Mouse (Mus musculus) midbrain, embryonic 13.5 days (tissue): ENCODE data around the gene Chek2. TPM values are rescaled to one million over a fixed set of nuclear protein-coding genes. Genes with fewer than 3 reads are reported as not detected.

Experiments
- ATAC-seq: fragments of 200-750 bp; cut with Nextera tagmentation; 2 replicates; pipeline ENCODE4 v1.8.0; 2017; ENCODE audit warnings: mild to moderate bottlenecking, moderate TSS enrichment, moderate library complexity
- H3K27ac ChIP-seq: fragments of 300-500 bp; sonication (generic); 2 replicates; pipeline ENCODE4 v1.5.1; 2015; ENCODE audit warnings: inconsistent platforms, mild to moderate bottlenecking, moderate library complexity
- H3K27me3 ChIP-seq: fragments of 300-500 bp; sonication (generic); 2 replicates; pipeline ENCODE4 v1.6.1; 2015; ENCODE audit warnings: mild to moderate bottlenecking, inconsistent platforms
- H3K36me3 ChIP-seq: fragments of 300-500 bp; sonication (generic); 2 replicates; pipeline ENCODE4 v1.6.1; 2015; ENCODE audit warnings: mild to moderate bottlenecking, inconsistent platforms
- H3K4me1 ChIP-seq: fragments of 300-500 bp; sonication (generic); replicated peaks from 2 replicates; pipeline ENCODE4 v1.6.1; 2015; ENCODE audit warnings: inconsistent platforms
- H3K4me2 ChIP-seq: fragments of 300-500 bp; sonication (generic); replicated peaks from 2 replicates; pipeline ENCODE4 v1.6.1; 2015; ENCODE audit warnings: moderate library complexity, mild to moderate bottlenecking, inconsistent platforms
- H3K4me3 ChIP-seq: fragments of 300-500 bp; sonication (generic); replicated peaks from 2 replicates; pipeline ENCODE4 v1.5.1; 2015; ENCODE audit warnings: mild to moderate bottlenecking, inconsistent platforms
- H3K9ac ChIP-seq: fragments of 300-500 bp; sonication (generic); replicated peaks from 2 replicates; pipeline ENCODE4 v1.6.1; 2015; ENCODE audit warnings: mild to moderate bottlenecking, inconsistent platforms
- H3K9me3 ChIP-seq: fragments of 300-500 bp; sonication (generic); 2 replicates; pipeline ENCODE4 v1.6.1; 2016; ENCODE audit warnings: mild to moderate bottlenecking, inconsistent platforms
- WGBS: fragments of 180-500 bp; shearing (Covaris S2); methylation state at CpG from one replicate; pipeline ENCODE4 v1.1.7; 2015; 5-methylcytosine and 5-hydroxymethylcytosine counted together
- polyA plus RNA-seq: library from polyadenylated mRNA; unstranded; fragments of >200 nt; fragmentation: Nextera tagmentation; extraction: Ambion mirVana; gene quantifications from 2 replicates; pipeline ENCODE4 v1.2.1, GENCODE M21; 2015

The Chek2 gene
- polyA plus RNA-seq, 1 experiment from 2014 or later = 13.8 TPM

GRCm38 (mm10) chr5:110879042-110879441 is 39.3 kb downstream of the Chek2 start:
- peak overlapping the region; percentile 83 for H3K4me3 ChIP-seq
- H3K27ac ChIP-seq = peak overlapping the region; percentile 75
- peaks cover 23% of the 10 kb centered on the region for H3K4me1 ChIP-seq
- H3K4me2 ChIP-seq = peak overlapping the region; percentile 69
- WGBS = 63% methylated on average over 7 of the region's 7 CpGs
- H3K36me3 ChIP-seq = peaks cover 3% of the 10 kb centered on the region; the same call in 1 of the 2 replicates
- ATAC-seq = peak; percentile 1; the same call in 1 of the 2 replicates
- H3K27me3 ChIP-seq = no peaks in the 10 kb centered on the region
- peak overlapping the region; percentile 91 for H3K9ac ChIP-seq
- H3K9me3 ChIP-seq = no peaks in the 10 kb centered on the region

- Histone ChIP-seq H3K4me1 (peaks cover 22% of the 10 kb centered on the region), H3K27ac (peak within 1 kb of the TSS; percentile 75), H3K36me3 (peaks cover 3% of the 10 kb centered on the region; the same call in 1 of the 2 replicates), H3K4me2 (peak within 1 kb of the TSS; percentile 69), H3K9me3 (no peaks in the 10 kb centered on the region), H3K9ac (peak within 1 kb of the TSS; percentile 91), H3K27me3 (no peaks in the 10 kb centered on the region), H3K4me3 (peak within 1 kb of the TSS; percentile 83)
- under 1% methylated on average over 101 of the region's 101 CpGs for WGBS
- ATAC-seq = peak; percentile 91
These were observed 40.0 kb downstream of the Chek2 start, which contains the start of gene Ttc28 for GRCm38 (mm10) chr5:110879584-110880374. Gene Ttc28, plus strand, starts transcription at chr5:110879803.

- H3K27ac ChIP-seq = no peak overlapping the region
- no peak for ATAC-seq
- no peaks in the 10 kb centered on the region for H3K27me3 ChIP-seq
- peaks cover 31% of the 10 kb centered on the region for H3K36me3 ChIP-seq
- H3K9me3 ChIP-seq = no peaks in the 10 kb centered on the region
- 63% methylated on average over 4 of the region's 4 CpGs for WGBS
- H3K4me2 ChIP-seq = no peak overlapping the region
- no peak overlapping the region for H3K9ac ChIP-seq
- H3K4me1 ChIP-seq = peaks cover 5% of the 10 kb centered on the region; the same call in 1 of the 2 replicates
- no peak overlapping the region for H3K4me3 ChIP-seq
These were observed 48.8 kb downstream of the Chek2 start for GRCm38 (mm10) chr5:110888596-110888995.

GRCm38 (mm10) chr5:110889945-110890344 is 50.2 kb downstream of the Chek2 start:
- ATAC-seq = no peak
- Histone ChIP-seq H3K4me3 (no peak overlapping the region), H3K27me3 (no peaks in the 10 kb centered on the region), H3K9ac (no peak overlapping the region), H3K4me2 (no peak overlapping the region), H3K9me3 (no peaks in the 10 kb centered on the region), H3K4me1 (peaks cover 5% of the 10 kb centered on the region; the same call in 1 of the 2 replicates), H3K36me3 (peaks cover 45% of the 10 kb centered on the region), H3K27ac (no peak overlapping the region)
- WGBS = 92% methylated on average over 1 of the region's 1 CpGs

- Histone ChIP-seq H3K36me3 (peaks cover 47% of the 10 kb centered on the region), H3K27me3 (no peaks in the 10 kb centered on the region), H3K27ac (no peak overlapping the region), H3K4me3 (no peak overlapping the region), H3K9me3 (no peaks in the 10 kb centered on the region), H3K9ac (no peak overlapping the region), H3K4me1 (peaks cover 5% of the 10 kb centered on the region; the same call in 1 of the 2 replicates), H3K4me2 (no peak overlapping the region)
- 95% methylated on average over 3 of the region's 3 CpGs for WGBS
- ATAC-seq = no peak
These were observed 50.8 kb downstream of the Chek2 start for GRCm38 (mm10) chr5:110890561-110890960.

- no peaks in the 10 kb centered on the region for H3K27me3 ChIP-seq
- H3K9me3 ChIP-seq = no peaks in the 10 kb centered on the region
- H3K4me1 ChIP-seq = peaks cover 17% of the 10 kb centered on the region
- H3K4me3 ChIP-seq = no peak overlapping the region
- 12% methylated on average over 7 of the region's 7 CpGs for WGBS
- H3K27ac ChIP-seq = peak overlapping the region; percentile 67; the same call in 1 of the 2 replicates
- H3K36me3 ChIP-seq = peaks cover 33% of the 10 kb centered on the region
- no peak overlapping the region for H3K4me2 ChIP-seq
- ATAC-seq = peak; percentile 53; the same call in 1 of the 2 replicates
- H3K9ac ChIP-seq = 0 out of 2 replicates have a peak overlapping the region, but pooled peaks have one; percentile 23
These were observed 57.5 kb downstream of the Chek2 start for GRCm38 (mm10) chr5:110897114-110897788.

GRCm38 (mm10) chr5:110898169-110898568 is 58.4 kb downstream of the Chek2 start:
- no peak overlapping the region for H3K27ac ChIP-seq
- H3K36me3 ChIP-seq = peaks cover 24% of the 10 kb centered on the region
- peaks cover 17% of the 10 kb centered on the region for H3K4me1 ChIP-seq
- no peak; the same call in 1 of the 2 replicates for ATAC-seq
- H3K27me3 ChIP-seq = no peaks in the 10 kb centered on the region
- WGBS = 40% methylated on average over 7 of the region's 7 CpGs
- no peak overlapping the region for H3K4me2 ChIP-seq
- no peak overlapping the region for H3K9ac ChIP-seq
- H3K9me3 ChIP-seq = no peaks in the 10 kb centered on the region
- H3K4me3 ChIP-seq = no peak overlapping the region

GRCm38 (mm10) chr5:110898785-110899184 is 59.0 kb downstream of the Chek2 start:
- H3K4me1 ChIP-seq = peaks cover 17% of the 10 kb centered on the region
- H3K27ac ChIP-seq = no peak overlapping the region
- no peaks in the 10 kb centered on the region for H3K27me3 ChIP-seq
- H3K36me3 ChIP-seq = peaks cover 18% of the 10 kb centered on the region
- ATAC-seq = no peak
- H3K4me3 ChIP-seq = no peak overlapping the region
- H3K9ac ChIP-seq = no peak overlapping the region
- H3K9me3 ChIP-seq = no peaks in the 10 kb centered on the region
- no peak overlapping the region for H3K4me2 ChIP-seq
- WGBS = 90% methylated on average over 4 of the region's 4 CpGs

GRCm38 (mm10) chr5:110900331-110900730 is 60.6 kb downstream of the Chek2 start:
- ATAC-seq = no peak

GRCm38 (mm10) chr5:110906708-110907107 is 66.9 kb downstream of the Chek2 start:
- H3K27ac ChIP-seq = no peak overlapping the region
- H3K4me2 ChIP-seq = no peak overlapping the region
- no peak overlapping the region for H3K4me3 ChIP-seq
- H3K36me3 ChIP-seq = peaks cover 15% of the 10 kb centered on the region
- no peaks in the 10 kb centered on the region for H3K4me1 ChIP-seq
- no peak overlapping the region for H3K9ac ChIP-seq
- 100% methylated on average over 1 of the region's 1 CpGs for WGBS
- H3K9me3 ChIP-seq = no peaks in the 10 kb centered on the region
- H3K27me3 ChIP-seq = no peaks in the 10 kb centered on the region
- ATAC-seq = no peak

More at GRCm38 (mm10) chr5:110900331-110900730, 60.6 kb downstream of the Chek2 start:
- H3K27ac ChIP-seq = no peak overlapping the region
- peaks cover 5% of the 10 kb centered on the region for H3K36me3 ChIP-seq
- no peak overlapping the region for H3K9ac ChIP-seq
- peaks cover 17% of the 10 kb centered on the region for H3K4me1 ChIP-seq
- no peaks in the 10 kb centered on the region for H3K27me3 ChIP-seq
- no peaks in the 10 kb centered on the region for H3K9me3 ChIP-seq
- no peak overlapping the region for H3K4me2 ChIP-seq
- no peak overlapping the region for H3K4me3 ChIP-seq

- peaks cover 15% of the 10 kb centered on the region for H3K36me3 ChIP-seq
- no peak overlapping the region for H3K4me3 ChIP-seq
- H3K9ac ChIP-seq = no peak overlapping the region
- H3K4me1 ChIP-seq = no peaks in the 10 kb centered on the region
- no peaks in the 10 kb centered on the region for H3K9me3 ChIP-seq
- no peak for ATAC-seq
- no peak overlapping the region for H3K27ac ChIP-seq
- H3K27me3 ChIP-seq = no peaks in the 10 kb centered on the region
- H3K4me2 ChIP-seq = no peak overlapping the region
These were observed 69.1 kb downstream of the Chek2 start for GRCm38 (mm10) chr5:110908879-110909278.

- H3K9ac ChIP-seq = no peak overlapping the region
- no peaks in the 10 kb centered on the region for H3K27me3 ChIP-seq
- peaks cover 14% of the 10 kb centered on the region for H3K36me3 ChIP-seq
- no peaks in the 10 kb centered on the region for H3K4me1 ChIP-seq
- H3K9me3 ChIP-seq = no peaks in the 10 kb centered on the region
- no peak overlapping the region for H3K4me3 ChIP-seq
- H3K27ac ChIP-seq = no peak overlapping the region
- no peak overlapping the region for H3K4me2 ChIP-seq
- ATAC-seq = no peak
- WGBS = 75% methylated on average over 4 of the region's 4 CpGs
These were observed 70.3 kb downstream of the Chek2 start for GRCm38 (mm10) chr5:110909955-110910589.
